Mouse (Mus musculus) hindbrain, embryonic 11.5 days (tissue): Measurements from ENCODE around the gene Mus81. TPM values are rescaled to one million over a fixed set of nuclear protein-coding genes. Genes with fewer than 3 reads are reported as not detected.
A peak's percentile ranks its signal among the peaks of the same experiment; 100 is the strongest.

Experiments used
- ATAC-seq: fragments of 200-750 bp; cut with Nextera tagmentation; 2 replicates; pipeline ENCODE4 v1.8.0; 2017; ENCODE audit warnings: mild to moderate bottlenecking, moderate TSS enrichment, moderate library complexity; ENCODE audit not compliant: low FRiP score
- DNase-seq: peaks from one replicate; pipeline ENCODE4 v3.0.0-alpha.2; 2015; ENCODE audit warnings: low spot score
- H3K27ac ChIP-seq: fragments of 300-500 bp; sonication (generic); 2 replicates; pipeline ENCODE4 v1.5.1; 2014; ENCODE audit warnings: mild to moderate bottlenecking, low read depth, low read length
- H3K27me3 ChIP-seq: fragments of 300-500 bp; sonication (generic); 2 replicates; pipeline ENCODE4 v1.6.1; 2014; ENCODE audit warnings: mild to moderate bottlenecking, low read length, moderate library complexity, mixed read lengths; ENCODE audit not compliant: control insufficient read depth, insufficient read depth
- H3K36me3 ChIP-seq: fragments of 300-500 bp; sonication (generic); 2 replicates; pipeline ENCODE4 v1.6.1; 2014; ENCODE audit warnings: mild to moderate bottlenecking, low read length, moderate library complexity, mixed read lengths; ENCODE audit not compliant: control insufficient read depth, insufficient read depth
- H3K4me1 ChIP-seq: fragments of 300-500 bp; sonication (generic); replicated peaks from 2 replicates; pipeline ENCODE4 v1.6.1; 2014; ENCODE audit warnings: low read length, mixed read lengths; ENCODE audit not compliant: control insufficient read depth, insufficient read depth
- H3K4me2 ChIP-seq: fragments of 300-500 bp; sonication (generic); replicated peaks from 2 replicates; pipeline ENCODE4 v1.6.1; 2014; ENCODE audit warnings: mild to moderate bottlenecking, low read depth, low read length
- H3K4me3 ChIP-seq: fragments of 300-500 bp; sonication (generic); 2 replicates; pipeline ENCODE4 v1.5.1; 2014; ENCODE audit warnings: low read depth, low read length
- H3K9ac ChIP-seq: fragments of 300-500 bp; sonication (generic); 2 replicates; pipeline ENCODE4 v1.6.1; 2014; ENCODE audit warnings: low read depth, low read length
- H3K9me3 ChIP-seq: fragments of 300-500 bp; sonication (generic); 2 replicates; pipeline ENCODE4 v1.6.1; 2016; ENCODE audit warnings: low read length; ENCODE audit not compliant: control insufficient read depth
- WGBS: fragments of 180-500 bp; shearing (Covaris S2); extraction: QIAGEN DNeasy Blood & Tissue Kit; methylation state at CpG from one replicate; pipeline ENCODE4 v1.1.7; 2014; 5-methylcytosine and 5-hydroxymethylcytosine counted together
- polyA plus RNA-seq: library from polyadenylated mRNA; unstranded; fragments of >200 nt; fragmentation: Nextera tagmentation; extraction: Ambion mirVana; gene quantifications from 2 replicates; pipeline ENCODE4 v1.2.1, GENCODE M21; 2014

Mus81 gene
- 38.8 and 44.3 TPM in 2 replicates for polyA plus RNA-seq

GRCm38 (mm10) chr19:5487768-5488550, at the start of gene Mus81:
Gene Mus81, minus strand, starts transcription at chr19:5488402.
- Histone ChIP-seq H3K36me3 (peaks cover 10% of the 10 kb centered on the region; the same call in 1 of the 2 replicates), H3K27ac (peak within 1 kb of the TSS; percentile 98), H3K4me1 (peaks cover 8% of the 10 kb centered on the region), H3K9me3 (no peaks in the 10 kb centered on the region), H3K4me3 (peak within 1 kb of the TSS; percentile 53), H3K4me2 (peak within 1 kb of the TSS; percentile 71), H3K9ac (peak within 1 kb of the TSS; percentile 61), H3K27me3 (no peaks in the 10 kb centered on the region)
- under 1% methylated on average over 39 of the region's 39 CpGs for WGBS
- peak; percentile 96 for DNase-seq
- ATAC-seq: peak; percentile 56

GRCm38 (mm10) chr19:5532520-5532919, 44.3 kb upstream of the Mus81 start:
- H3K27ac ChIP-seq: no peak overlapping the region
- DNase-seq (no peak), ATAC-seq (no peak)
- 0 out of 2 replicates have a peak, but pooled peaks cover 2% of the 10 kb centered on the region for H3K4me1 ChIP-seq
- no peaks in the 10 kb centered on the region for H3K9me3 ChIP-seq
- 73% methylated on average over 8 of the region's 8 CpGs for WGBS
- no peaks in the 10 kb centered on the region for H3K36me3 ChIP-seq
- H3K9ac ChIP-seq: no peak overlapping the region
- H3K27me3 ChIP-seq: peaks cover 6% of the 10 kb centered on the region
- H3K4me2 ChIP-seq: no peak overlapping the region
- H3K4me3 ChIP-seq: no peak overlapping the region

GRCm38 (mm10) chr19:5530138-5530524, 41.9 kb upstream of the Mus81 start:
- DNase-seq (peak; percentile 21), ATAC-seq (no peak)
- no peaks in the 10 kb centered on the region for H3K36me3 ChIP-seq
- peaks cover 6% of the 10 kb centered on the region for H3K27me3 ChIP-seq
- H3K4me3 ChIP-seq: no peak overlapping the region
- no peak overlapping the region for H3K4me2 ChIP-seq
- H3K4me1 ChIP-seq: 0 out of 2 replicates have a peak, but pooled peaks cover 2% of the 10 kb centered on the region
- no peak overlapping the region for H3K27ac ChIP-seq
- no peaks in the 10 kb centered on the region for H3K9me3 ChIP-seq
- no peak overlapping the region; the same call in 1 of the 2 replicates for H3K9ac ChIP-seq
- 40% methylated on average over 7 of the region's 7 CpGs for WGBS

GRCm38 (mm10) chr19:5529325-5530137, 41.3 kb upstream of the Mus81 start:
- no peaks in the 10 kb centered on the region for H3K9me3 ChIP-seq
- no peak overlapping the region for H3K27ac ChIP-seq
- peaks cover 6% of the 10 kb centered on the region for H3K27me3 ChIP-seq
- H3K4me2 ChIP-seq: no peak overlapping the region; the same call in 1 of the 2 replicates
- H3K4me3 ChIP-seq: no peak overlapping the region
- H3K9ac ChIP-seq: no peak overlapping the region; the same call in 1 of the 2 replicates
- H3K4me1 ChIP-seq: 0 out of 2 replicates have a peak, but pooled peaks cover 2% of the 10 kb centered on the region
- DNase-seq (peak; percentile 99), ATAC-seq (peak; percentile 94)
- no peaks in the 10 kb centered on the region for H3K36me3 ChIP-seq
- WGBS: 13% methylated on average over 20 of the region's 20 CpGs

GRCm38 (mm10) chr19:5525204-5525603, 37.0 kb upstream of the Mus81 start:
- Histone ChIP-seq H3K4me1 (0 out of 2 replicates have a peak, but pooled peaks cover 2% of the 10 kb centered on the region), H3K27ac (no peak overlapping the region), H3K9ac (no peak overlapping the region), H3K36me3 (no peaks in the 10 kb centered on the region), H3K4me2 (no peak overlapping the region), H3K27me3 (no peaks in the 10 kb centered on the region; the same call in 1 of the 2 replicates), H3K9me3 (no peaks in the 10 kb centered on the region), H3K4me3 (no peak overlapping the region)
- 75% methylated on average over 5 of the region's 5 CpGs for WGBS
- DNase-seq (no peak), ATAC-seq (no peak)

- Histone ChIP-seq H3K36me3 (no peaks in the 10 kb centered on the region), H3K9ac (no peak overlapping the region), H3K4me3 (no peak overlapping the region), H3K4me2 (no peak overlapping the region), H3K9me3 (no peaks in the 10 kb centered on the region), H3K27me3 (no peaks in the 10 kb centered on the region), H3K27ac (no peak overlapping the region), H3K4me1 (no peaks in the 10 kb centered on the region)
- WGBS: 93% methylated on average over 3 of the region's 3 CpGs
- DNase-seq (no peak), ATAC-seq (no peak)
Observed at GRCm38 (mm10) chr19:5518721-5519120, 30.5 kb upstream of the Mus81 start.

GRCm38 (mm10) chr19:5516906-5517505, 28.8 kb upstream of the Mus81 start:
- ATAC-seq (no peak), DNase-seq (no peak)
- no peak overlapping the region for H3K4me2 ChIP-seq
- 84% methylated on average over 8 of the region's 8 CpGs for WGBS
- H3K9ac ChIP-seq: no peak overlapping the region
- H3K27ac ChIP-seq: no peak overlapping the region
- no peaks in the 10 kb centered on the region for H3K36me3 ChIP-seq
- no peak overlapping the region for H3K4me3 ChIP-seq
- H3K4me1 ChIP-seq: no peaks in the 10 kb centered on the region
- no peaks in the 10 kb centered on the region for H3K27me3 ChIP-seq
- no peaks in the 10 kb centered on the region for H3K9me3 ChIP-seq

- Histone ChIP-seq H3K9me3 (no peaks in the 10 kb centered on the region), H3K9ac (no peak overlapping the region), H3K27ac (no peak overlapping the region), H3K4me2 (no peak overlapping the region), H3K27me3 (no peaks in the 10 kb centered on the region), H3K36me3 (no peaks in the 10 kb centered on the region), H3K4me1 (no peaks in the 10 kb centered on the region), H3K4me3 (no peak overlapping the region)
- WGBS: 77% methylated on average over 7 of the region's 7 CpGs
- DNase-seq (no peak), ATAC-seq (no peak)
Observed at GRCm38 (mm10) chr19:5515840-5516777, 27.9 kb upstream of the Mus81 start.
